Mouse (Mus musculus) E14TG2a.4 (cell line): ENCODE data around the gene Rdm1.

Source experiments
- CTCF ChIP-seq: conservative IDR thresholded peaks from 2 replicates; pipeline ENCODE4 v1.5.1; 2014; ENCODE audit warnings: low read length
- NANOG ChIP-seq: IDR thresholded peaks from 2 replicates; pipeline ENCODE4 v1.6.1; 2014; ENCODE audit warnings: borderline replicate concordance, low read length, mixed read lengths

DNA sequence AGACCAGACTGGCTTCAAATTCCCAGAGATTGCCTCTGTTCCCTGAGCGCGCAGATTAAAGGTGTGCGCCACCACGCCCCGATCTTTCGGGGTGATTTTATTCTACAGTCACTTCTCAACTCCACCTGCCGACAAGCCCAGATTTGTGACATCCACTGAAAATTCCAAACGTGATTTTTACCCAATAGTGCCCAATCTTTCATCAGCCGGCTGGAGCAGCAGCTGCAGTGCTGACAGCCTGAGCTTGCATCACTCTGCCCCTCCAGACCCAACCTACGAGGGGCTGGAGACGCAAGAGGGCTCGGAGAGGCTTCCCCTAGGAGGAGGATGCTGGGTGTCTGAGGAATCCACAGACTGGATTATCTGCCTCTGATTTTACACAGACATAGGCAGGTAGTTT is 50.7 kb downstream of the Rdm1 start:
- TF ChIP-seq CTCF (no peak), NANOG (no peak)
